Mouse (Mus musculus) forebrain, postnatal 0 days (tissue): ENCODE results near the gene Clec4b2. TPM values are rescaled to one million over a fixed set of nuclear protein-coding genes. Genes with fewer than 3 reads are reported as not detected.
"Not testable (repeated sequence)": the region's sequence is repeated elsewhere in the genome, so short reads cannot be mapped to it uniquely, and the experiment has no call there.

Experiments
- ATAC-seq: fragments of 200-750 bp; cut with Nextera tagmentation; 2 replicates; pipeline ENCODE4 v1.8.0; 2017; ENCODE audit warnings: mild to moderate bottlenecking, moderate library complexity
- DNase-seq: peaks from one replicate; pipeline ENCODE4 v3.0.0-alpha.2; 2015
- H3K27ac ChIP-seq: fragments of 300-500 bp; sonication (generic); 2 replicates; pipeline ENCODE4 v1.5.1; 2014; ENCODE audit warnings: low read depth, mild to moderate bottlenecking, antibody characterized with exemption, low read length, moderate library complexity, mixed read lengths
- H3K27me3 ChIP-seq: fragments of 300-500 bp; sonication (generic); 2 replicates; pipeline ENCODE4 v1.6.1; 2014; ENCODE audit warnings: mild to moderate bottlenecking, low read length, mixed read lengths; ENCODE audit not compliant: insufficient read depth
- H3K36me3 ChIP-seq: fragments of 300-500 bp; sonication (generic); 2 replicates; pipeline ENCODE4 v1.6.1; 2014; ENCODE audit warnings: mild to moderate bottlenecking, moderate library complexity; ENCODE audit not compliant: insufficient read depth
- H3K4me1 ChIP-seq: fragments of 300-500 bp; sonication (generic); 2 replicates; pipeline ENCODE4 v1.6.1; 2014; ENCODE audit warnings: antibody characterized with exemption; ENCODE audit not compliant: insufficient read depth
- H3K4me2 ChIP-seq: fragments of 300-500 bp; sonication (generic); 2 replicates; pipeline ENCODE4 v1.6.1; 2014; ENCODE audit warnings: low read depth, mild to moderate bottlenecking, moderate library complexity
- H3K4me3 ChIP-seq: fragments of 300-500 bp; sonication (generic); 2 replicates; pipeline ENCODE4 v1.5.1; 2014; ENCODE audit warnings: low read depth, low read length, mixed read lengths
- H3K9ac ChIP-seq: fragments of 300-500 bp; sonication (generic); 2 replicates; pipeline ENCODE4 v1.6.1; 2014; ENCODE audit warnings: mild to moderate bottlenecking
- H3K9me3 ChIP-seq: fragments of 300-500 bp; sonication (generic); 2 replicates; pipeline ENCODE4 v1.6.1; 2016; ENCODE audit warnings: low read length
- CTCF ChIP-seq: sonication (generic); IDR thresholded peaks from 2 replicates; pipeline ENCODE4 v1.5.1; 2016; ENCODE audit warnings: antibody characterized with exemption, control low read depth, low read depth
- WGBS: fragments of 180-500 bp; shearing (Covaris S2); extraction: QIAGEN DNeasy Blood & Tissue Kit; methylation state at CpG from one replicate; pipeline ENCODE4 v1.1.7; 2014; 5-methylcytosine and 5-hydroxymethylcytosine counted together
- polyA plus RNA-seq: library from polyadenylated mRNA; unstranded; fragments of >200 nt; fragmentation: Nextera tagmentation; extraction: Ambion mirVana; gene quantifications from 2 replicates; pipeline ENCODE4 v1.2.1, GENCODE M21; 2015
- total RNA-seq: library from RNA; depleted of rRNA; stranded (reverse); fragments of >200 nt; gene quantifications from 2 replicates; pipeline ENCODE4 v1.2.3, GENCODE M21; 2014

Clec4b2 gene
- total and polyA plus RNA-seq, 2 experiments from 2014 or later: not detected

DNA sequence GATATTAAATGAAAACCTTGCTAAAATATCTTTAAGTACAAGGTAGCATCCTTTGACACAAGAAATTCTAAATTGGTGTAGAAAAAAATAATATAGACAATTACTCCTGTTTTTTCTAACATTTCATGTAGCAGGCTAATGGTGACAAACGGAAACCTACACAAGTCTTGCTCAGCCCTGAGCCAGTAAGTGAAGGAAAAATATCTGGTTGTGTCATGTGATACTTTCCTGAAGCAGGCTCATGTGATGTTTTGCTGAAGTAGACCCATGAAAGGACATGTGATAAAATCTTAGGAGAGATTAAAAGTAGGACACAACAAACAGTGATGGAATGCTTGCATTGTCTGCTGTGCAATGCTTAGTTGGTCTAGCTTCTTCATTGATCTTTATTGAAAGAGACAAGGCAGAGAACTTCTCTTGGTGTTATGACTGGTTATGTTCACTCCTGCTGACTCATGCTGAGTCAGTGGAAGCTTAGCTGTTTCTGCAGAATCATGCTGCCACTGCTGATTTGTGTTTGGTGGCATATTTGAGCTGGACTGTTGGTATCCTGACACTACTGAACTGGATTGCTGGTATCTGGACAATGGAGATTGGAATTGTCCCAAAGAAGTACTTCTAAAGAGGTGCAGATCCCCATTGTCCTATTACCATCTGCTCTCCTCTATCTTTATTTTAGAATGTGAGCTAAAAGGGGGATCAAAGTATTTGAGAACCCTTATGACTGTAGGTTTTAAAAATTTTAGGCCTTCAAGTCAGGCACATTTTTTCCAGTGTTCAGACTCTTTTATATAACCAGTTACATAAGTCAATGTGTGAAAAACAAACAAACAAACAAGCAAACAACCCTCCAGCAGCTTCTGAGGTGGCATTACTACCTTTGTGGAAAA, 34.7 kb downstream of the Clec4b2 start:
- Histone ChIP-seq H3K27me3 (no peaks in the 10 kb centered on the region), H3K27ac (no peak overlapping the region), H3K4me2 (no peak overlapping the region), H3K9me3 (no peaks in the 10 kb centered on the region), H3K4me3 (no peak overlapping the region), H3K4me1 (no peaks in the 10 kb centered on the region), H3K36me3 (no peaks in the 10 kb centered on the region), H3K9ac (no peak overlapping the region)
- WGBS: 94% methylated on average over 1 of the region's 1 CpGs
- DNase-seq (no peak), ATAC-seq (no peak)
- no peak for TF ChIP-seq CTCF

DNA sequence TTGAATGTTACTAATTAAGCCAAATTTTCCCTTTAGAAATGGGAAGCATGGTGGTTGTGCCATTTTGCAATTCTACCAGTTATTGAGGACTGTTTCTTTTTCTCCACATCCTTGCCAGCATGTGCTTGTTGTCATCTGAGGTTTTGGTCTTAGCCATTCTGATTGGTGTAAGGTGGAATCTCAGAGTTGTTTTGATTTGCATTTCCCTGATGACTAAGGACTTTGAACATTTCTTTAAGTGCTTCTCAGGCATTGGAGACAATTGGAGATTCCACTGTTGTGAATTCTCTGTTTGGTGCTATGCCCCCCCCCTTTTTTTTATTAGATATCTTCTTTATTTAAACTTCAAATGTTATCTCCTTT, 35.4 kb downstream of the Clec4b2 start:
- not testable (repeated sequence) for DNase-seq

DNA sequence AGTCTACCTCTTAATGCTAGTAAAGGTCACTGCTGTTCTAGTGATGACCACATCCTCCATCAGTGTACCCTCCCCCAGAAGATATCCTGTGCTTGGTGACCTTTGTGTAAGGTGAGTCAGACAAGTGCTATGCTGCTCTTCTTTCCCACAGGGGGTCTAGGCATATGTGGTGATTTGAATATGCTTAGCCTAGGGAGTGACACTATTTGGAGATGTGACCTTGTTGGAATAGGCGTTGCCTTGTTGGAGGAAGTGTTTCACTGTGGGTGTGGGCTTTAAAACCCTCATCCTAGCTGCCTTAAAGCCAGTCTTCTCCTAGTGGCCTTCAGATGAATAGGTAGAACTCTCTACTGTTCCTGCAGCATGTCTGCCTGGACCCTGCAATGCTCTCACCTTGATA, 39.0 kb downstream of the Clec4b2 start:
- Histone ChIP-seq H3K36me3 (no peaks in the 10 kb centered on the region), H3K27ac (no peak overlapping the region), H3K4me1 (no peaks in the 10 kb centered on the region), H3K4me2 (no peak overlapping the region), H3K9me3 (no peaks in the 10 kb centered on the region), H3K9ac (no peak overlapping the region), H3K27me3 (no peaks in the 10 kb centered on the region), H3K4me3 (no peak overlapping the region)
- no peak for DNase-seq
- 69% methylated on average over 1 of the region's 1 CpGs for WGBS
- TF ChIP-seq CTCF: no peak
- ATAC-seq: no peak

More for the DNA sequence above, 35.4 kb downstream of the Clec4b2 start:
- not testable (repeated sequence) for H3K9ac ChIP-seq, H3K9me3 ChIP-seq, H3K4me3 ChIP-seq, H3K4me1 ChIP-seq, H3K36me3 ChIP-seq, H3K27me3 ChIP-seq, ATAC-seq, H3K27ac ChIP-seq, H3K4me2 ChIP-seq

DNA sequence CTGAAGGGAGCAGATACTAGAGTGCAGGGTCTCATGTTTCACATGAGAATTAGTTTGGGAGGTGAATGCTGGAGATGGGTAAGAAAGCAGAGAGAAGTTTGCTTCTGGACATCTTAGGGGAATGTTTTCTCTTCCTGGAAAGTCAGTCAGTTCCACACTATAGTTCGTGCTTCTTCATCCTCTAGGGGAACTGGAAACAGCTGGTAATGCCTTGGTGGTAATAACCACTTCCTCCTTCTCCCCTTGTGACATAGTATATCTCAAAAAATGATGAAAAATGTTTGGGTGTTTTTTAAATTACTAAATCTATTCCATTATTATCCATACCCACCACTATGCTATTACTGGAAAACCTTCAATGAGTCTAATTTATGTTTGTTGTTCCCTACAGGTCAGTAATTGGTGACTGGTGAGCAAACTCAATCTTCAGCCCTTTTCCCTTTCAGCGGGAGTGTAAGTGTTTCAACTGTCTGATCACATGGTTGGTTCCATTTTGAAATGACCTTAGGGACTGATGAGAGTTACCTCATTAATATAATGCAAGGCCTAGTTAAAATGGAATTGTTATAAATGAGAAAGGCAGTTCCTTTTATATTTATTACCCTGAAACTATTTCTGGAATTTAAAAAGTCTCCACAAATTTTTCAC, 55.0 kb downstream of the Clec4b2 start:
- Histone ChIP-seq H3K4me1 (no peaks in the 10 kb centered on the region), H3K27ac (no peak overlapping the region), H3K4me2 (no peak overlapping the region), H3K9ac (no peak overlapping the region), H3K4me3 (no peak overlapping the region), H3K9me3 (no peaks in the 10 kb centered on the region), H3K36me3 (no peaks in the 10 kb centered on the region), H3K27me3 (no peaks in the 10 kb centered on the region)
- no peak for DNase-seq
- WGBS: 73% methylated on average over 2 of the region's 2 CpGs
- TF ChIP-seq CTCF: no peak
- ATAC-seq: no peak

DNA sequence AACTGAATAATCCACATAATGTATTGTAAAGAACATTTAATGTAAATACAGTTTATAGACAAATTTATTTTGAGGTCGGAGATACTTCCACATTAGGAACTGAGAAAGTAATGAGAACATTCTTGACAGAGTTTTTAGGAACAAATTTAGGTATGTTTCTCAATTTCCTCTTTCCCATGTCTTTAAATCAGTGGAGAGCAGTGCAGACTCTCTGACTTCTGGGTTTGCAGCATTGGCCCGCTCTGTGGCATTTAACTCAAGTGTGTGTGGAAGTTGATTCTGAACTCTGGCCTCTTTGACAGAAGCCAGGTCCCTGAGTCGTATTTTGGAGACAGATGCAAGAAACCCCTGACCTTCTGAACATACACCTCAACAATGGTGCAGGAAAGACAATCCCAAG, 57.0 kb downstream of the Clec4b2 start, which contains the start of gene Clec4n:
Gene Clec4n, plus strand, starts transcription at position 200 of the 400 bp plus-strand sequence.
- DNase-seq: no peak
- Histone ChIP-seq H3K27ac (no peak within 1 kb of the TSS), H3K4me1 (no peaks in the 10 kb centered on the region), H3K4me3 (no peak within 1 kb of the TSS), H3K36me3 (no peaks in the 10 kb centered on the region), H3K9ac (no peak within 1 kb of the TSS), H3K9me3 (no peaks in the 10 kb centered on the region), H3K4me2 (no peak within 1 kb of the TSS), H3K27me3 (no peaks in the 10 kb centered on the region)
- ATAC-seq: no peak
- WGBS: 77% methylated on average over 3 of the region's 3 CpGs
- TF ChIP-seq CTCF: no peak

DNA sequence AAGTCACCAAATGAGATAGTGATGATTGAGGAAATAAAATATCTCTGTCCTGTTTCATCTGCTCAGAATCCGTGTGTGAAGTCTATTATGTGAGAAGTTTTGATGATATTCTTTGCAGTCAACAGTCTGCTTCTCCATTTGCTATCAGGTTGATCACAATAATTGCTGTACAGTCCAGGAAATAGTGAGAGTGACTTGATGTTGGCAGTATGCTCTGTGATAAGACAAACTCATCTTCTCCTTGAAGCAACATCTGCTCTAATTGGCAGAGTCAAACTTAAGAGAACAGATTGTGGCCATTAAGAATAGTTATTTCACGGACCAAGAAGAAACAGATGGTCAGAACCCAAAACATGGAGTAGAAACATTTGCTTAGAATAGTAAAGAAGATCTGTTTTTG, 58.5 kb downstream of the Clec4b2 start:
- no peaks in the 10 kb centered on the region for H3K9me3 ChIP-seq
- no peak overlapping the region for H3K4me2 ChIP-seq
- H3K27me3 ChIP-seq: no peaks in the 10 kb centered on the region
- 60% methylated on average over 2 of the region's 2 CpGs for WGBS
- H3K4me3 ChIP-seq: no peak overlapping the region
- ATAC-seq: no peak
- no peak overlapping the region for H3K27ac ChIP-seq
- TF ChIP-seq CTCF: no peak
- H3K4me1 ChIP-seq: no peaks in the 10 kb centered on the region
- H3K36me3 ChIP-seq: no peaks in the 10 kb centered on the region
- no peak for DNase-seq
- H3K9ac ChIP-seq: no peak overlapping the region

DNA sequence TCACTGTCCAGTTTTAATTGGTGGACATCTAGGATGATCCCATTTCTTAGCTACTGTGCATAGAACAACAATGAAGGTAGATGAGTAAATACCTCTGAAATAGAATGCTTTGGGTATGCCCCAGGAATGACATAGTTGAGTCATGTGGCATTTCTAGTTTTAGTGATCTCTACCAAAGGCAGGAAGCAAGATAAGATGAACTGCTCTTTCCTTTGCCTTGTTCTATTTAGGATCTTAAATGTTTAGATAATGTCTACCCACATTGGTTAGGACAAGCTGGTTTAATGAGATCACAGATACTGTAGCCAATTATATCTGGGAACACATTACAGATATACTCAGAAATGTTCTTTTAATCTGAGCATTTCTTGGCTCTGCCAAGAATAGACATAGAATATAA, 64.9 kb downstream of the Clec4b2 start:
- Histone ChIP-seq H3K9ac (no peak overlapping the region), H3K4me3 (no peak overlapping the region), H3K27ac (no peak overlapping the region), H3K4me1 (no peaks in the 10 kb centered on the region), H3K36me3 (no peaks in the 10 kb centered on the region), H3K27me3 (no peaks in the 10 kb centered on the region), H3K4me2 (no peak overlapping the region), H3K9me3 (no peaks in the 10 kb centered on the region)
- no peak for DNase-seq
- ATAC-seq: no peak
- no peak for TF ChIP-seq CTCF
